Mouse (Mus musculus) stomach, embryonic 15.5 days (tissue): ENCODE measurements at regions not wholly inside any gene's neighbourhood (a gene's known extent, or its start where the extent isn't known, plus 50 kb on each side); places are given as distances from the start of the nearest gene placed in this dataset.
"Not testable (repeated sequence)": the region's sequence is repeated elsewhere in the genome, so short reads cannot be mapped to it uniquely, and the experiment has no call there.

ENCODE experiments used
- ATAC-seq: fragments of 200-750 bp; cut with Nextera tagmentation; 2 replicates; pipeline ENCODE4 v1.8.0; 2017; ENCODE audit warnings: low read depth, moderate number of reproducible peaks, moderate TSS enrichment; ENCODE audit not compliant: insufficient read depth, low FRiP score
- H3K27ac ChIP-seq: fragments of 300-500 bp; sonication (generic); 2 replicates; pipeline ENCODE4 v1.5.1; 2015; ENCODE audit warnings: mild to moderate bottlenecking, inconsistent platforms
- H3K27me3 ChIP-seq: fragments of 300-500 bp; sonication (generic); replicated peaks from 2 replicates; pipeline ENCODE4 v1.6.1; 2015; ENCODE audit warnings: inconsistent platforms
- H3K36me3 ChIP-seq: fragments of 300-500 bp; sonication (generic); 2 replicates; pipeline ENCODE4 v1.6.1; 2015; ENCODE audit warnings: inconsistent platforms
- H3K4me1 ChIP-seq: fragments of 300-500 bp; sonication (generic); 2 replicates; pipeline ENCODE4 v1.6.1; 2015; ENCODE audit warnings: inconsistent platforms
- H3K4me2 ChIP-seq: fragments of 300-500 bp; sonication (generic); 2 replicates; pipeline ENCODE4 v1.6.1; 2015; ENCODE audit warnings: mild to moderate bottlenecking, inconsistent platforms
- H3K4me3 ChIP-seq: fragments of 300-500 bp; sonication (generic); replicated peaks from 2 replicates; pipeline ENCODE4 v1.5.1; 2015; ENCODE audit warnings: inconsistent platforms
- H3K9ac ChIP-seq: fragments of 300-500 bp; sonication (generic); 2 replicates; pipeline ENCODE4 v1.6.1; 2015; ENCODE audit warnings: inconsistent platforms
- H3K9me3 ChIP-seq: fragments of 300-500 bp; sonication (generic); 2 replicates; pipeline ENCODE4 v1.6.1; 2016; ENCODE audit warnings: inconsistent platforms
- WGBS: fragments of 180-500 bp; shearing (Covaris S2); methylation state at CpG from one replicate; pipeline ENCODE4 v1.1.7; 2015; 5-methylcytosine and 5-hydroxymethylcytosine counted together

GRCm38 (mm10) chr14:58274440-58274839, 204.1 kb downstream of the Fgf9 start:
- not testable (repeated sequence) for ATAC-seq, H3K9me3 ChIP-seq, H3K9ac ChIP-seq, H3K4me1 ChIP-seq, H3K27ac ChIP-seq, H3K36me3 ChIP-seq, H3K4me3 ChIP-seq, H3K4me2 ChIP-seq, H3K27me3 ChIP-seq
- 21% methylated on average over 2 of the region's 2 CpGs for WGBS

- 0 out of 2 replicates have a peak overlapping the region, but pooled peaks have one; percentile 3 for H3K27ac ChIP-seq
- H3K9ac ChIP-seq: no peak overlapping the region
- H3K9me3 ChIP-seq: no peaks in the 10 kb centered on the region
- peak; percentile 65; the same call in 1 of the 2 replicates for ATAC-seq
- H3K4me3 ChIP-seq: no peak overlapping the region
- H3K27me3 ChIP-seq: no peaks in the 10 kb centered on the region
- H3K4me2 ChIP-seq: no peak overlapping the region
- WGBS: 43% methylated on average over 10 of the region's 10 CpGs
- no peaks in the 10 kb centered on the region for H3K4me1 ChIP-seq
- no peaks in the 10 kb centered on the region for H3K36me3 ChIP-seq
Observed at GRCm38 (mm10) chr14:58273693-58274419, 203.5 kb downstream of the Fgf9 start.

- WGBS: 14% methylated on average over 7 of the region's 7 CpGs
- Histone ChIP-seq H3K4me3 (no peak overlapping the region), H3K36me3 (no peaks in the 10 kb centered on the region), H3K27me3 (no peaks in the 10 kb centered on the region), H3K9me3 (no peaks in the 10 kb centered on the region), H3K4me1 (no peaks in the 10 kb centered on the region), H3K9ac (no peak overlapping the region), H3K4me2 (no peak overlapping the region), H3K27ac (no peak overlapping the region)
- peak; percentile 77 for ATAC-seq
Observed at GRCm38 (mm10) chr14:58265373-58265772, 195.0 kb downstream of the Fgf9 start.

- ATAC-seq: no peak
Observed at GRCm38 (mm10) chr14:58264401-58264800, 194.1 kb downstream of the Fgf9 start.

GRCm38 (mm10) chr14:58253369-58253968, 183.1 kb downstream of the Fgf9 start:
- Histone ChIP-seq H3K9ac (no peak overlapping the region), H3K4me3 (no peak overlapping the region), H3K27ac (peak overlapping the region; percentile 51; the same call in 1 of the 2 replicates), H3K4me1 (peaks cover 6% of the 10 kb centered on the region), H3K36me3 (no peaks in the 10 kb centered on the region), H3K4me2 (no peak overlapping the region), H3K27me3 (no peaks in the 10 kb centered on the region), H3K9me3 (no peaks in the 10 kb centered on the region)
- WGBS: 16% methylated on average over 3 of the region's 3 CpGs
- ATAC-seq: peak; percentile 84

More at GRCm38 (mm10) chr14:58264401-58264800, 194.1 kb downstream of the Fgf9 start:
- Histone ChIP-seq H3K9me3 (no peaks in the 10 kb centered on the region), H3K4me1 (no peaks in the 10 kb centered on the region), H3K9ac (no peak overlapping the region), H3K36me3 (no peaks in the 10 kb centered on the region), H3K4me2 (no peak overlapping the region), H3K27me3 (no peaks in the 10 kb centered on the region), H3K4me3 (no peak overlapping the region), H3K27ac (no peak overlapping the region)
- 61% methylated on average over 7 of the region's 7 CpGs for WGBS

- 77% methylated on average over 1 of the region's 1 CpGs for WGBS
- no peak overlapping the region for H3K9ac ChIP-seq
- H3K4me2 ChIP-seq: no peak overlapping the region
- no peaks in the 10 kb centered on the region for H3K27me3 ChIP-seq
- H3K36me3 ChIP-seq: no peaks in the 10 kb centered on the region
- no peaks in the 10 kb centered on the region for H3K9me3 ChIP-seq
- H3K4me1 ChIP-seq: no peaks in the 10 kb centered on the region
- no peak for ATAC-seq
- no peak overlapping the region for H3K4me3 ChIP-seq
- no peak overlapping the region for H3K27ac ChIP-seq
Observed at GRCm38 (mm10) chr14:58225869-58226268, 155.5 kb downstream of the Fgf9 start.

GRCm38 (mm10) chr14:58224419-58224818, 154.1 kb downstream of the Fgf9 start:
- no peak overlapping the region for H3K4me2 ChIP-seq
- H3K4me1 ChIP-seq: no peaks in the 10 kb centered on the region
- H3K27ac ChIP-seq: no peak overlapping the region
- no peak overlapping the region for H3K4me3 ChIP-seq
- no peak overlapping the region for H3K9ac ChIP-seq
- 70% methylated on average over 3 of the region's 3 CpGs for WGBS
- ATAC-seq: no peak
- no peaks in the 10 kb centered on the region for H3K9me3 ChIP-seq
- no peaks in the 10 kb centered on the region for H3K36me3 ChIP-seq
- no peaks in the 10 kb centered on the region for H3K27me3 ChIP-seq

GRCm38 (mm10) chr14:58208401-58208800, 138.1 kb downstream of the Fgf9 start:
- H3K27ac ChIP-seq: no peak overlapping the region
- H3K36me3 ChIP-seq: no peaks in the 10 kb centered on the region
- no peak overlapping the region for H3K9ac ChIP-seq
- H3K4me2 ChIP-seq: no peak overlapping the region
- WGBS: 91% methylated on average over 1 of the region's 1 CpGs
- H3K27me3 ChIP-seq: no peaks in the 10 kb centered on the region
- H3K4me1 ChIP-seq: no peaks in the 10 kb centered on the region
- no peaks in the 10 kb centered on the region for H3K9me3 ChIP-seq
- no peak for ATAC-seq
- H3K4me3 ChIP-seq: no peak overlapping the region

- Histone ChIP-seq H3K9ac (no peak overlapping the region), H3K9me3 (no peaks in the 10 kb centered on the region), H3K27ac (no peak overlapping the region), H3K4me1 (no peaks in the 10 kb centered on the region), H3K4me2 (no peak overlapping the region), H3K27me3 (no peaks in the 10 kb centered on the region), H3K36me3 (no peaks in the 10 kb centered on the region), H3K4me3 (no peak overlapping the region)
- WGBS: 62% methylated on average over 6 of the region's 6 CpGs
- ATAC-seq: no peak
Observed at GRCm38 (mm10) chr14:58202607-58203295, 132.4 kb downstream of the Fgf9 start.

GRCm38 (mm10) chr14:58189948-58190347, 119.6 kb downstream of the Fgf9 start:
- Histone ChIP-seq H3K4me1 (no peaks in the 10 kb centered on the region), H3K27me3 (no peaks in the 10 kb centered on the region), H3K4me3 (no peak overlapping the region), H3K36me3 (no peaks in the 10 kb centered on the region), H3K4me2 (no peak overlapping the region), H3K9me3 (no peaks in the 10 kb centered on the region), H3K9ac (no peak overlapping the region), H3K27ac (no peak overlapping the region)
- peak; percentile 81; the same call in 1 of the 2 replicates for ATAC-seq
- WGBS: 59% methylated on average over 15 of the region's 15 CpGs

- ATAC-seq: no peak
- no peak overlapping the region for H3K9ac ChIP-seq
- H3K9me3 ChIP-seq: no peaks in the 10 kb centered on the region
- H3K27ac ChIP-seq: no peak overlapping the region
- no peaks in the 10 kb centered on the region for H3K4me1 ChIP-seq
- no peak overlapping the region for H3K4me3 ChIP-seq
- no peaks in the 10 kb centered on the region for H3K36me3 ChIP-seq
- 53% methylated on average over 5 of the region's 5 CpGs for WGBS
- no peaks in the 10 kb centered on the region for H3K27me3 ChIP-seq
- H3K4me2 ChIP-seq: no peak overlapping the region
Observed at GRCm38 (mm10) chr14:58182869-58183268, 112.5 kb downstream of the Fgf9 start.

- ATAC-seq: no peak
- Histone ChIP-seq H3K36me3 (no peaks in the 10 kb centered on the region), H3K4me1 (peaks cover 2% of the 10 kb centered on the region; the same call in 1 of the 2 replicates), H3K9ac (no peak overlapping the region), H3K4me2 (no peak overlapping the region), H3K27ac (no peak overlapping the region), H3K27me3 (no peaks in the 10 kb centered on the region), H3K4me3 (no peak overlapping the region), H3K9me3 (no peaks in the 10 kb centered on the region)
Observed at GRCm38 (mm10) chr14:58180724-58181123, 110.4 kb downstream of the Fgf9 start.
